Mouse (Mus musculus) forebrain, embryonic 16.5 days (tissue): ENCODE results near the gene Taok2. TPM values are rescaled to one million over a fixed set of nuclear protein-coding genes. Genes with fewer than 3 reads are reported as not detected.
A peak's percentile ranks its signal among the peaks of the same experiment; 100 is the strongest.

Source experiments
- ATAC-seq: fragments of 200-750 bp; cut with Nextera tagmentation; 2 replicates; pipeline ENCODE4 v1.8.0; 2017; ENCODE audit warnings: mild to moderate bottlenecking, moderate library complexity
- H3K27ac ChIP-seq: fragments of 300-500 bp; sonication (generic); 2 replicates; pipeline ENCODE4 v1.5.1; 2014; ENCODE audit warnings: low read length, control low read depth
- H3K27me3 ChIP-seq: fragments of 300-500 bp; sonication (generic); replicated peaks from 2 replicates; pipeline ENCODE4 v1.6.1; 2014; ENCODE audit warnings: low read length; ENCODE audit not compliant: control insufficient read depth, insufficient read depth
- H3K36me3 ChIP-seq: fragments of 300-500 bp; sonication (generic); 2 replicates; pipeline ENCODE4 v1.6.1; 2014; ENCODE audit not compliant: control insufficient read depth, insufficient read depth
- H3K4me1 ChIP-seq: fragments of 300-500 bp; sonication (generic); replicated peaks from 2 replicates; pipeline ENCODE4 v1.6.1; 2014; ENCODE audit warnings: low read length; ENCODE audit not compliant: control insufficient read depth, insufficient read depth
- H3K4me2 ChIP-seq: fragments of 300-500 bp; sonication (generic); 2 replicates; pipeline ENCODE4 v1.6.1; 2014; ENCODE audit warnings: mild to moderate bottlenecking, low read length, control low read depth
- H3K4me3 ChIP-seq: fragments of 300-500 bp; sonication (generic); replicated peaks from 2 replicates; pipeline ENCODE4 v1.5.1; 2014; ENCODE audit warnings: mild to moderate bottlenecking, low read length, control low read depth
- H3K9ac ChIP-seq: fragments of 300-500 bp; sonication (generic); replicated peaks from 2 replicates; pipeline ENCODE4 v1.6.1; 2014; ENCODE audit warnings: low read depth, low read length, control low read depth
- H3K9me3 ChIP-seq: fragments of 300-500 bp; sonication (generic); 2 replicates; pipeline ENCODE4 v1.6.1; 2016; ENCODE audit warnings: low read length; ENCODE audit not compliant: control insufficient read depth
- WGBS: fragments of 180-500 bp; shearing (Covaris S2); extraction: QIAGEN DNeasy Blood & Tissue Kit; methylation state at CpG from one replicate; pipeline ENCODE4 v1.1.7; 2014; 5-methylcytosine and 5-hydroxymethylcytosine counted together
- polyA plus RNA-seq: library from polyadenylated mRNA; unstranded; fragments of >200 nt; fragmentation: Nextera tagmentation; extraction: Ambion mirVana; gene quantifications from 2 replicates; pipeline ENCODE4 v1.2.1, GENCODE M21; 2015

The Taok2 gene
- polyA plus RNA-seq, 1 experiment from 2014 or later = 65.6 TPM

GRCm38 (mm10) chr7:126883731-126884181 lies 747 bp downstream of the Taok2 start:
- peaks cover 1% of the 10 kb centered on the region; the same call in 1 of the 2 replicates for H3K36me3 ChIP-seq
- H3K27ac ChIP-seq = peak overlapping the region; percentile 30; the same call in 1 of the 2 replicates
- ATAC-seq = no peak
- H3K4me1 ChIP-seq = peaks cover 37% of the 10 kb centered on the region
- WGBS = 0% methylated on average over 15 of the region's 15 CpGs
- H3K4me2 ChIP-seq = peak overlapping the region; percentile 93
- peak overlapping the region; percentile 89 for H3K9ac ChIP-seq
- no peaks in the 10 kb centered on the region for H3K9me3 ChIP-seq
- no peaks in the 10 kb centered on the region for H3K27me3 ChIP-seq
- H3K4me3 ChIP-seq = peak overlapping the region; percentile 75

GRCm38 (mm10) chr7:126881040-126881439 lies 3.5 kb downstream of the Taok2 start:
- Histone ChIP-seq H3K27me3 (no peaks in the 10 kb centered on the region), H3K9me3 (no peaks in the 10 kb centered on the region), H3K27ac (no peak overlapping the region), H3K36me3 (peaks cover 21% of the 10 kb centered on the region), H3K4me1 (peaks cover 37% of the 10 kb centered on the region), H3K9ac (peak overlapping the region; percentile 18; the same call in 1 of the 2 replicates), H3K4me2 (peak overlapping the region; percentile 93), H3K4me3 (no peak overlapping the region)
- WGBS = 75% methylated on average over 6 of the region's 6 CpGs
- no peak for ATAC-seq

GRCm38 (mm10) chr7:126877239-126877638 lies 7.3 kb downstream of the Taok2 start:
- no peak overlapping the region for H3K4me2 ChIP-seq
- no peak overlapping the region for H3K27ac ChIP-seq
- ATAC-seq = no peak
- peaks cover 19% of the 10 kb centered on the region for H3K4me1 ChIP-seq
- H3K4me3 ChIP-seq = no peak overlapping the region
- no peaks in the 10 kb centered on the region for H3K27me3 ChIP-seq
- peaks cover 55% of the 10 kb centered on the region for H3K36me3 ChIP-seq
- H3K9me3 ChIP-seq = no peaks in the 10 kb centered on the region
- 97% methylated on average over 1 of the region's 1 CpGs for WGBS
- no peak overlapping the region for H3K9ac ChIP-seq

- no peaks in the 10 kb centered on the region for H3K9me3 ChIP-seq
- H3K4me1 ChIP-seq = no peaks in the 10 kb centered on the region
- H3K4me3 ChIP-seq = no peak overlapping the region
- WGBS = 100% methylated on average over 2 of the region's 2 CpGs
- no peak overlapping the region for H3K27ac ChIP-seq
- H3K36me3 ChIP-seq = peaks cover 58% of the 10 kb centered on the region
- no peak for ATAC-seq
- no peak overlapping the region for H3K9ac ChIP-seq
- H3K27me3 ChIP-seq = no peaks in the 10 kb centered on the region
- no peak overlapping the region for H3K4me2 ChIP-seq
These were observed 14.0 kb downstream of the Taok2 start for GRCm38 (mm10) chr7:126870520-126870891.

- ATAC-seq = no peak
These were observed 14.6 kb downstream of the Taok2 start for GRCm38 (mm10) chr7:126869780-126870519.

GRCm38 (mm10) chr7:126868003-126868402 lies 16.5 kb downstream of the Taok2 start:
- no peak for ATAC-seq
- H3K27ac ChIP-seq = no peak overlapping the region
- 82% methylated on average over 12 of the region's 12 CpGs for WGBS
- no peak overlapping the region for H3K4me3 ChIP-seq
- H3K27me3 ChIP-seq = no peaks in the 10 kb centered on the region
- H3K9ac ChIP-seq = no peak overlapping the region
- H3K4me2 ChIP-seq = no peak overlapping the region
- peaks cover 39% of the 10 kb centered on the region for H3K36me3 ChIP-seq
- peaks cover 11% of the 10 kb centered on the region for H3K4me1 ChIP-seq
- H3K9me3 ChIP-seq = no peaks in the 10 kb centered on the region

More at GRCm38 (mm10) chr7:126869780-126870519, 14.6 kb downstream of the Taok2 start:
- no peak overlapping the region for H3K4me2 ChIP-seq
- H3K36me3 ChIP-seq = peaks cover 55% of the 10 kb centered on the region
- no peaks in the 10 kb centered on the region for H3K4me1 ChIP-seq
- WGBS = 92% methylated on average over 23 of the region's 23 CpGs
- H3K9ac ChIP-seq = no peak overlapping the region
- H3K9me3 ChIP-seq = no peaks in the 10 kb centered on the region
- no peak overlapping the region for H3K27ac ChIP-seq
- no peak overlapping the region for H3K4me3 ChIP-seq
- H3K27me3 ChIP-seq = no peaks in the 10 kb centered on the region

- WGBS = 87% methylated on average over 2 of the region's 2 CpGs
- no peak for ATAC-seq
These were observed 17.0 kb downstream of the Taok2 start for GRCm38 (mm10) chr7:126867534-126867933.

GRCm38 (mm10) chr7:126863791-126864190 lies 20.7 kb downstream of the Taok2 start:
- Histone ChIP-seq H3K4me1 (peaks cover 22% of the 10 kb centered on the region), H3K4me2 (peak overlapping the region; percentile 87), H3K36me3 (peaks cover 20% of the 10 kb centered on the region), H3K27ac (no peak overlapping the region), H3K9me3 (no peaks in the 10 kb centered on the region), H3K27me3 (no peaks in the 10 kb centered on the region), H3K4me3 (peak overlapping the region; percentile 76), H3K9ac (peak overlapping the region; percentile 67; the same call in 1 of the 2 replicates)
- no peak for ATAC-seq
- 67% methylated on average over 6 of the region's 6 CpGs for WGBS

More at GRCm38 (mm10) chr7:126867534-126867933, 17.0 kb downstream of the Taok2 start:
- Histone ChIP-seq H3K9me3 (no peaks in the 10 kb centered on the region), H3K4me1 (peaks cover 15% of the 10 kb centered on the region), H3K4me3 (no peak overlapping the region), H3K4me2 (no peak overlapping the region), H3K36me3 (peaks cover 35% of the 10 kb centered on the region), H3K27ac (no peak overlapping the region), H3K9ac (no peak overlapping the region), H3K27me3 (no peaks in the 10 kb centered on the region)

GRCm38 (mm10) chr7:126862147-126862784 lies 22.2 kb downstream of the Taok2 start, which contains the start of gene Ino80e:
TSS of gene Ino80e (minus strand) at chr7:126862377.
- Histone ChIP-seq H3K4me2 (peak within 1 kb of the TSS; percentile 87), H3K4me1 (peaks cover 22% of the 10 kb centered on the region), H3K9ac (peak within 1 kb of the TSS; percentile 67), H3K36me3 (peaks cover 12% of the 10 kb centered on the region), H3K27ac (peak within 1 kb of the TSS; percentile 87), H3K4me3 (peak within 1 kb of the TSS; percentile 76), H3K27me3 (no peaks in the 10 kb centered on the region), H3K9me3 (no peaks in the 10 kb centered on the region)
- 0% methylated on average over 41 of the region's 41 CpGs for WGBS
- peak; percentile 77 for ATAC-seq
